In the genomic region with DNA sequence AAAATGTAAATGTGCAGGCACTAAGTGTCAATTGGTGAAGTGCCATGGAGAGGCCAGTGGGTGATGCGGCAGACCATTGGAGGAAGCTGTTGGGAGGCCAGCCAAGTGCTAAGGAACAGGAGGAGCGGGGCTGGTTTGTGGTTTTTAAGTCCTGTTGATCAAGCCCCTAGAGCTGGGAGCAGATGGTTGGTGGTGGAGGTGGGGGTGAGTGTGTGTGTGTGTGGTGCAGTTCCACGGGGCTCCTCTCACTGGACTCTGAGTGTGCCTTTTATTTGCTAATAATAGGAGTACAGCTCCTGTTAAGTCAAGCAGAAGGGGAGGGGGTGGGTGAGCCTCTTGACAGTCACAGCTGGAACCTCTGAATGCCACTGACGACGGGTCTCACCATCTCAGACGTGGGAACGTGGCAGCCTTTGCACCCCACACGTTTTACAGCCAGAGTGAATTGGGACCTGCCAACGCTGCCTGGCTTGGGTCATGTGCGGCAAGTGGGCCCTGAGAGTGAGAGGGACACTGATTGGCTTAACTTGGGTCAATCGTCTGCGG, we compare ENCODE assay signal across 9 mouse cellular contexts. TPM values are rescaled to one million over a fixed set of nuclear protein-coding genes. Genes with fewer than 3 reads are reported as not detected.
DNase-seq lines count a peak whose midpoint lies in the region; ATAC-seq and TF ChIP-seq lines count a peak whose summit lies in the region.
"Had no signal": no experiment of that assay in that cellular context is flagged by ENCODE, and none has a peak within 500 bp of the region (broad histone marks: within the 10 kb centered on the region; RNA-seq: fewer than 3 reads in every experiment).

No protein-coding gene starts in this region.

- ATAC-seq in cerebellum, adult (ENCODE audit: insufficient number of reproducible peaks, low FRiP score, low TSS enrichment), result no peak
- peak; percentile 92 for ATAC-seq in forebrain, embryonic 13.5 days
- peak; percentile 55 for ATAC-seq in midbrain, postnatal 0 days (ENCODE audit: low FRiP score)

- H3K4me3 ChIP-seq in forebrain, embryonic 13.5 days, result no peak overlapping the region
- H3K4me3 ChIP-seq in midbrain, postnatal 0 days (ENCODE audit: low read depth, low read length), result no peak overlapping the region
- H3K4me3 ChIP-seq: liver, embryonic 15.5 days had no signal

- H3K4me1 ChIP-seq in forebrain, embryonic 13.5 days, result peaks cover 47% of the 10 kb centered on the region
- H3K4me1 ChIP-seq in midbrain, postnatal 0 days (ENCODE audit: insufficient read depth, low read length), result no peaks in the 10 kb centered on the region

- DNase-seq in cerebellum, adult 11 months, result peak; percentile 48
- peak; percentile 94 for DNase-seq in 416B (ENCODE audit: low read depth)
- DNase-seq in kidney, postnatal 36 days, result peak; percentile 36 to 62
- DNase-seq in midbrain, postnatal 0 days (ENCODE audit: low spot score), result peak; percentile 82
- DNase-seq in ovary, postnatal 10 days (ENCODE audit: low spot score), result no peak
- DNase-seq in frontal cortex, postnatal 14 days (ENCODE audit: low spot score in 2 of 2), result no peak

- no peaks in the 10 kb centered on the region for H3K9me3 ChIP-seq in forebrain, embryonic 13.5 days (replicated peaks)
- H3K9me3 ChIP-seq in midbrain, postnatal 0 days (ENCODE audit: low read length), result no peaks in the 10 kb centered on the region
- H3K9me3 ChIP-seq: liver, embryonic 15.5 days had no signal

- peak overlapping the region; percentile 75 for H3K27ac ChIP-seq in forebrain, embryonic 13.5 days
- no peak overlapping the region for H3K27ac ChIP-seq in midbrain, postnatal 0 days (ENCODE audit: low read depth, low read length)
- H3K27ac ChIP-seq: liver, embryonic 15.5 days had no signal

- no peaks in the 10 kb centered on the region for H3K36me3 ChIP-seq in forebrain, embryonic 13.5 days (ENCODE audit: poor library complexity, severe bottlenecking)
- H3K36me3 ChIP-seq in midbrain, postnatal 0 days (ENCODE audit: insufficient read depth, low read length), result no peaks in the 10 kb centered on the region
- H3K36me3 ChIP-seq: liver, embryonic 15.5 days had no signal

- WGBS in forebrain, embryonic 13.5 days, result 4% methylated on average over 12 of the region's 12 CpGs
- WGBS in midbrain, postnatal 0 days, result 40% methylated on average over 12 of the region's 12 CpGs

- H3K4me2 ChIP-seq in forebrain, embryonic 13.5 days, result peak overlapping the region; percentile 37
- H3K4me2 ChIP-seq in midbrain, postnatal 0 days (ENCODE audit: low read depth, low read length, poor library complexity, severe bottlenecking), result no peak overlapping the region
- H3K4me2 ChIP-seq: liver, embryonic 15.5 days had no signal

- no peak overlapping the region for H3K9ac ChIP-seq in forebrain, embryonic 13.5 days
- no peak overlapping the region for H3K9ac ChIP-seq in midbrain, postnatal 0 days (replicated peaks; ENCODE audit: low read length, poor library complexity, severe bottlenecking)
- H3K9ac ChIP-seq: liver, embryonic 15.5 days had no signal

- no peak for TF ChIP-seq CTCF in midbrain, postnatal 0 days (IDR thresholded peaks at IDR 0.05)

- H3K27me3 ChIP-seq in forebrain, embryonic 13.5 days, result no peaks in the 10 kb centered on the region
- H3K27me3 ChIP-seq in midbrain, postnatal 0 days (ENCODE audit: insufficient read depth, low read length), result no peaks in the 10 kb centered on the region
- H3K27me3 ChIP-seq: liver, embryonic 15.5 days had no signal

RNA-seq across cellular contexts. Expression of gene Snx30, which starts 13.9 kb away (rescaled TPM):
- 8.8 and 9.4 TPM in 2 replicates for polyA plus RNA-seq in forebrain, embryonic 13.5 days (2015; fragmentation: Nextera tagmentation; extraction: Ambion mirVana)
- total RNA-seq in midbrain, postnatal 0 days (2014; rRNA removed), result 37.8 and 39.6 TPM in 2 replicates
- polyA plus RNA-seq in midbrain, postnatal 0 days (2015; fragmentation: Nextera tagmentation; extraction: Ambion mirVana), result 18.1 and 21.7 TPM in 2 replicates

RNA-seq across cellular contexts. Expression of gene Inip, which starts 18.2 kb away (rescaled TPM):
- polyA plus RNA-seq in forebrain, embryonic 13.5 days (2015; fragmentation: Nextera tagmentation; extraction: Ambion mirVana), result 96.1 and 96.8 TPM in 2 replicates
- 20.8 and 26.8 TPM in 2 replicates for total RNA-seq in midbrain, postnatal 0 days (2014; rRNA removed)
- polyA plus RNA-seq in midbrain, postnatal 0 days (2015; fragmentation: Nextera tagmentation; extraction: Ambion mirVana), result 33.0 and 35.8 TPM in 2 replicates

Comparison
In these comparisons a context has a peak if more than half of its experiments do, and no peak if none do; other contexts are left out.
1. DNase-seq: peak in cerebellum, adult 11 months (single experiment), 416B (single experiment), kidney, postnatal 36 days (2 of 2) and midbrain, postnatal 0 days (single experiment); none in ovary, postnatal 10 days (single experiment) and frontal cortex, postnatal 14 days (0 of 2).